Mouse (Mus musculus): ENCODE data around the gene Lsamp.

The Lsamp gene

DNA sequence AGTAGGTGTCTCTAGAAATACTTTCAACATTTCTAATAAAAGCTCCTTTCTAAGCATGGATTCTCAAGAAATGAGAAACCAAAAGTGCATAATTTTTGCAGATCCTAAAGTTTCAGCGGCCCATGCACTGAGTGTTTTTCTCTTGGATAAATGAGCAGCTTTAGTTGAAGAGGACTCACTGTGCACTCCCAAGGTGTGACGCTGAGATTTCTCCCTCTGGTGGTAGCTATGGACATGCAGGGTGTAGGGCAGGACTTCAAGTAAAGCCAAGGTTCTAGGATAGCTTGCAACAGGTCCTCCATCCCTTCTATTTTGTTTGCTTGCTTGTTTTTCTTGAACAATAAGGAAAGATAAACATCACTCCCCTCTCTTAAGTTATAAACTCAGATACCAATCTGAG, 1558.5 kb downstream of the Lsamp start:
- no peak for DNase-seq (ENCODE audit: low read depth, low spot score)

DNA sequence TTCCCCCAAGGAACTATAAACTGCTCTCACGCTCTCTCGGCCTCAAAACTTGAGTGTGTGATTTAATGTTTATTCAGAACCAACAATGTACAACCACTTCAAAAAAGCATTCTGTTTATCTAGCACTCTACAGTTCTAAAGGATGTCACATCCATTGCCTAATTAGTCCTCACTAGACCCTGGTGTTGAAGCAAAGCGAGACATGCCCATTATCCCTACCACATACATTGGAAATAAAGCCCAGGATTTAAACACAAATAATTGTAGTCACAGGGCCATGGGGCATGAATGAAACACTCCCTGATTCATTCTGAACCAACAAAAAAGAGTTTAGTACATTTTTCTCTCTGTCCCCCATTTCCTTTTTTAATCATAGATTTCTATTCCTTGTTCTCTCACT, 1567.0 kb downstream of the Lsamp start:
- DNase-seq (ENCODE audit: low read depth, low spot score), result no peak

DNA sequence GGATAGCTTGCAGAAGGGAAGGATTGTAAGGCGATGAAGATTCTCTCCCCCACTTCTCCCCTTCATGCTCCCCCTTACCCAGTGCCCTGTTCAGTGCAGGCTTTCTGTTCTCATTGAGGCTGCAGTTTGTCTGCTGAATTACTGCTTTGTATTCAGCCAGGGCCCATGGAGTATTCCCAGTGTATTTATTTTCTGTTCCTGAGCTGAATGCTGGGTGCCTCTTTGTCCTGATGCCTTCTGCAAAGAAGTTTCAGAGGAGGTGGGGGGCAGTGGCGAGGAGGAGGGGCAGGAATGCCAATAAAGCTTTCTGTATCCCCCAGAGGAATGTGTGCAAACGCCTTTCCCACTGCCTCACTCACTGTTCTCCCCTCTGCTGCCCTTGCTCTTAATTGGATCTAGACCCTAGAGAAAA, 1567.7 kb downstream of the Lsamp start:
- DNase-seq (ENCODE audit: low read depth, low spot score), result no peak

DNA sequence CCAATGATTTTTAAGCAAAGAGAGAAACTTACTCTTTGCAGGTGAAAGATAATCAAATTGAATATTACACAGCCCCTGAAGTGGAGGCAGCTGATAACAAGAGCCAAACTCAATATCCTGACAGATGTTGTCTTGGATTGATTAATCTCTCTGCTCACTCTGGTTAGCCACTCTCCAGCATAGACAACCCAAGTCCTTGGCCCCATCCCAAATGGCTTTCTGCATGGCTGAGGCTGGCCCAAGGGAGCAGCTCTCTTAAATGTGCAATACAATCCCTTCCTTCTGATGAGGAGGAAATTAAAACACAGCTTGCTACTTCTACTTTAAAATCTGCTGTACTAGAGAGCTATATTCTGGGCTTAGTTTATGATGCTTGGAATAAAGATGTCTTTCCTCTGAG, 1572.9 kb downstream of the Lsamp start:
- DNase-seq (ENCODE audit: low read depth, low spot score), result no peak

DNA sequence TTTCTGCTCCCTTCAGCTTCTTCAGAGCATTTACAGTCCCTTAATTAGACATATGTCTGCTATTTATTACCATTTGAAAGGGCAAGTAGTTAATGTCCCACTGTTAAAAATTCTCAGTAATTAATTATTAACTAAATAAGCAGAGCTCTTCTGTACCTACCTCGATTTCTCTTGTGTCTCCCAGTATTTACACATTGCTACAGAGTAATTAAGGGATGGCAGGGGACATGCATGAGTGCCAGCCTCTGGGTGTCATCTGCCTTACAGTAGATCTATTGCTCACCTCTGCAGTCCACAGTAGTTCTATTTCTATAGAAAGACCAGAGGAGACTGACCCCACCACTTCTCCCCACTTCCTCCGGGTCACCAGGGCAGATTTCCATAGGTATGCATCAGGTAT, 1581.1 kb downstream of the Lsamp start:
- no peak for DNase-seq (ENCODE audit: low read depth, low spot score)

DNA sequence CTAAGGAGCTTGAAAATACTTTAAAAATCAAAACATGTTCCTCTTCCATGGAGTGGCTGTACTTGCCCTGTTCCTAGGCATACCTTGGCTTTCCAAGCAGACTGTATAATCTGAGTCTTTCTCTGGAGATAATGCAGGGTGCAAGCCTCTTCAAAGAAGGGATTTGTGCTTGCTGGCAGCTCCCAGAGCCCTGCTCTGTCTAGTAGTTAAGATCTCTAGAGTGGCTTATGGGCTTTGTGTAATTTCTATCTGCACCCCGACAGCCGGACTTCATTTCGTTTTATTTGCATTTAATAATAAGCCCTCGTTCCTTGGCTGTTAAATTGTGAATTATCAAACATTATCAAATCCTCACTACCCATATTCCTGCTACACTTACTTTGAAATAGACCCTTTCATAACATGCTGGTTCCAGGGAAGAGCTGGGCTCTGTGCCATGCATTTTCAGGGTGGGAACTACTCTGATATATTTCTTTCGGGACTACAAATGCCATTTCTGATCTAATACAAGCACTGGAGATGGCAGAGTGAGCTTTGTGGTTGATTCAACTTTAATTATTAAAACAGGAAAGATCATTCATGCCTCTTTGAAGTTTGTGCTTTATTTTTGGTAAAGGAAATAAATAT, 1604.6 kb downstream of the Lsamp start:
- DNase-seq (ENCODE audit: low read depth, low spot score), result no peak

DNA sequence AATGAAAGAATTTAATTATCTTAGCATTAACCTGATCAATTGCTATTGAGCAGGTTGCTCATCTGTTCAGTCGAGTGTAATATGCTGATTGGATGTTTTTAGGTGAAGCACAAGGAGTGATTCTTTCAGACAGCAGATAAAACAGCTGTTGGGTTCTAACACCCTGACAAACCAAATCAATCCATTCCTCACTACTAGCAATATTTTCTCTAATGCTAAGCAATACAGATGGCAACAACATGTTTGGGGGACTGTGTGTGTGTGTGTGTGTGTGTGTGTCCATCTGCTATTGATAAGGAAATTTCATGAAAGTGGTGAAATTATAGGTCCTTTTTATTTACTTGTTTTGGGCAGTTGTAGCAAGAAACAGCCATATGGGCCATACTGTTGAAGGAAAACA, 1628.1 kb downstream of the Lsamp start:
- DNase-seq (ENCODE audit: low read depth, low spot score), result no peak

DNA sequence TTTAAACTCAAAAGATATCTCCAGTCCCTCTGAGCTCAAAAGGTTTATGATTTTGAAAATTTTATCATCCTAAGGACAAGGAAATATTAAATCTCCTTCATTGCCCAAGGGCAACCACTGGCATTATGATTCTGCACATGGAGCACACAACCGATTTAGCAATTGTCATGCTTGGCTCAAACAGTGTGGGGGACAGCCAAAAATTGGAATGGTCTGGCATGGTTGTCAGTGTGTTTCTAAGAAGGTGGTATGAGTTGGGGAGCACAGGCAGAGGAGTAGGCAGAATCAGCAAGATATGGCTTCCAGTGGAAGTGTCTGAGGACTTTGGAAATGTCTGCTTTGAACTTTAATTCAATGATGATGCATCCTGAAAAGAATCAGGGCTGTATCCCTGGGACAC, 1639.7 kb downstream of the Lsamp start:
- DNase-seq (ENCODE audit: low read depth, low spot score), result no peak

DNA sequence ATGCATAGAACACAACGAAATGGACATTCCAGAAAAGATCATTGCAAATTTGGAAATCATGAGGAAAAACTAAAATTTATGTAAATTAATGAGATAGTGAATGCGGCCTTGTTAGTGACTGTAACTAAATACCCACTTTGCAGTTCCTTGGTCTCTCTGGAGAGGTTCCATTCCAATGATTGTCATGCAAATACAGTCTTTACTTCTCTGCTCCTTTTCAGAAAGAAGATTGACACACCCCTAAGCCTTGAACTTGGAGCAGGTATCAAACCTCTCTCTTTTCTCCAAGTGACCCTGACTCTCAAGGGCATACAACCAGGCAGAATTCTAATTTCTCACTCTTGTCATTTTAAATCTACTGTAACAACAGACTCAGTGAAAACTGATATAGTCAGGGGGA, 1649.7 kb downstream of the Lsamp start:
- DNase-seq (ENCODE audit: low read depth, low spot score), result no peak

DNA sequence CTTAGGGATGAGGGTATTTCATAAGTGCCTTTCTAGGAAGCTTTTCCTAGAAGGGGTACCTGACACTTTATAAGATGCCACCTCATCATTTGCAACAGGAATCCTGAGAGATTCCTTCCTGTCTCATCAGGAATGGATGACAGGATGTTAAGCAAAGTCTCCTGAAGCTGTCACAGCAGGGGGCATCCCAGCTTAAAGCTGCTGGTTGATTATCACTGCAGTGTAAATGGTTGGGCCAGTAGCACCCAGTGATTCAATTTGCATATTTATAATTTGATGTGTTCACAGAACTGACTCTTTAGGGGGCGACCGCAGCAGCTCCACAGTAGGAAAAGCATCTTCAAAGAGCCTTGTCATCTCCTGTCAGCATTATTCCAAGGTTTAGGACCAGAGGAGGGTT, 1656.7 kb downstream of the Lsamp start:
- no peak for DNase-seq (ENCODE audit: low read depth, low spot score)

DNA sequence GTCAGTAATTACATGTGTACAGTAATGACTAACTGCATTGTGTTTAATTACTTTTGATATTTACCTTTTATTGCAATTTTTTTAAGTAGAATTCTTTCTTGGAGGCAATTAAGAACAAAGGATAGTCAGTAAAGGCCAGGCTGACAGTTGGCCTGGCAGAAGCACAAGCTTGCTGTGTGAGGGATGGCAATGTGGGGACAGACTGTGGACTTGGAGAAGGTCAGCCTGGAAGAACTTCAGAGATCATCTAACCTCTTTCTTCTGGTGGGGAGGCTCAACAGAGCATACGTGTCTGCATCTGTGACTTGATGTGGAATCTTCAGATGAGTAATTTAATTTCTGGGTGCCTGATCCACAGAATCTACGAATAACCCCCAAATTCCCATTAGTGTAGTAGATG, 1669.1 kb downstream of the Lsamp start:
- no peak for DNase-seq (ENCODE audit: low read depth, low spot score)

DNA sequence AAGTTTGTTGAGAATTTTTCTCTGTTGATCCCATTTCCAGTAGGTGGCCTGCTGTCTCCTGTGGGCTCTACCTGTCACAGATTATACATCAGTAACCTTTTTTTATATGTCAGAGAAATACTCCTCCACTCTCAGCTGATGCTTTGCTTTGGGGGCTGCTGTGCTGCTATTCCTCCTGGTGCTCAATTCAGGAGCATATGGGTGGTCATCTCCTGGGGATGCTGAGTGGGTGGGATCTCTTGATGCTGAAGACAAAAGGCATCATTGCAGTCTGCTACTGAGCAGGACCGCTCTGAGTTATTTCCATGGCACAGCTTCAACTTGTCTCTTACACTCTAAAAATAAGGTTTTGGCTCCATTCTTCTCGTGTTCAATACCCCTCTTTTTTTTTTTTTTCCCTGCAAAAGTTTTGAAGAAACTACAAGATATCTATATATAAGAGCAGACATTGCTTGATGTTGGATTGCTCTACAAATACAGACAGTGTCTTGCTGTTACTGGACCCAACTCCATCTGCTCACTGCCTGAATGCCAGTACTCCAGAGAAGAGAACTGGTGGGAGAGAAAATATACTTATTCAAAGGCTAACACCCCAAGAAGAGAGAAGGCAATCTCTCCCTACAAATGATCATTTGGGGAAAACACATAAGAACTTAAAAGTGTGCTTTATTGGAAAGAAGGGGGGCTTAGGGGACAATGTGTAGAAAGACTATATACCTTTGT, 1690.3 kb downstream of the Lsamp start:
- no peak for DNase-seq (ENCODE audit: low read depth, low spot score)

DNA sequence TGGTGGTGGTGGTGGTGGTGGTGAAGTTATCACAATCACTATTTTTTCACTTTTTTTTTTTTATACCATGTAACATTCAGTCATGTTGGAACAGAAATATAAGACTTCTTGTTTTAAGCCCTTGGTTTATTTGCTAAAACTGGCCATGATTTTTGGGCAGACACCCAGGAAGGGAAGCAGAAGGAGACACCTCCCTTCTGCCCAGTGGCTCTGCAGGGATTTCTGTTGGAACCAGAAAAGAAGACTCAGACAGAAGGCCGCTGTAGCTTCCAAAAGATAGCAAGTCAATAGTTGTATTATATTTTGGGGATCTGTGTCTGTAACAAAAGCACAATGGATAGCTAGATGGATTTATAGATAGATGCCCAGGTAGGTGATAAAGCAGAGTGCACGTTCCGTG, 1691.6 kb downstream of the Lsamp start:
- no peak for DNase-seq (ENCODE audit: low read depth, low spot score)

DNA sequence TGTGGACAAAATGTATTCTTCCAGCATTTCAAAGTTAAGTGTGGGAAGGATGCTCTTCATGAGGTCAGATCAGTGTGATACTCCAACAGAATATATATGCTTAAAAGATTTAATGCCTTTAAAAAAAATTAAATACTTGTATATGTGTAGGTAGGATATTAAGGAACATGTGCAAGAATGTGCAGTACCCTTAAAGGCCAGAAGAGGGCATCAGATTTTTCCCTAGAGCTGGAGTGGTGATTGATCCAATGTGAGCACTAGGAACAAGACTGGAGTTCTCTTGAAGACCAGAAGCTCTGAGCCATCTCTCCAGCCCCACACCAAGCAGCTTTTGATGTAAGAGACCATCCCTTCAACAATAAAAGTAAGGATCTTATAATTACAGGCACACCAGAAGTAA, 1708.3 kb downstream of the Lsamp start:
- DNase-seq (ENCODE audit: low read depth, low spot score), result no peak

DNA sequence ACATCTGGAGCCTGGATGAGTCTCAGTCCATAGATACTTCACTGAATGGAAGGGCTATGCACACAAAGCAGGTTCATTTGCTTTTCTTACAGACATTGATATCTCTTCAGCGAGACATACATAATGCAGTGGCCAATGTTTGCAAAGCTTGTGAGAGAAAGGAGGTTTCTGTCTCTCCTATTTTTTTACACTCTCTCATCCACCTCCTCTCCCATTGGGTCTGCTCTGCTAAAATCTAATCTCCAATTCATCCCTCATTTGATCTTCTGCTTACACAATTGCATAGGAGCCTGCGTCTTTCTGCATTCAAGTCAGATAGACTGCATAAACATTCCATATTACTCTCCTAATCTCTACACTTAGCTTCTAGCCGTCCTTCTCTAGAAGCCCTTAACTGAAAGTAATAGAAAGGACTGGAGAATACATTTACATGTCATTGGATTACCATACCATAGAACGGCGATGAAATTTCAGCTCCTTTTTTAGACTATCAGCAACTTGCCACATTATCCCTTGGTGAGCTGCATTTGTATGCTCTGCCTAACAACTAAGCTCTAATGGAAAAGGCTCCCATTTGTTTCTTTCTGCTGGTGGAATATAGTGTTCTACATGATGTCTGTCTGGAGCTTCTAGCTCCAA, 1717.7 kb downstream of the Lsamp start:
- no peak for DNase-seq (ENCODE audit: low read depth, low spot score)

DNA sequence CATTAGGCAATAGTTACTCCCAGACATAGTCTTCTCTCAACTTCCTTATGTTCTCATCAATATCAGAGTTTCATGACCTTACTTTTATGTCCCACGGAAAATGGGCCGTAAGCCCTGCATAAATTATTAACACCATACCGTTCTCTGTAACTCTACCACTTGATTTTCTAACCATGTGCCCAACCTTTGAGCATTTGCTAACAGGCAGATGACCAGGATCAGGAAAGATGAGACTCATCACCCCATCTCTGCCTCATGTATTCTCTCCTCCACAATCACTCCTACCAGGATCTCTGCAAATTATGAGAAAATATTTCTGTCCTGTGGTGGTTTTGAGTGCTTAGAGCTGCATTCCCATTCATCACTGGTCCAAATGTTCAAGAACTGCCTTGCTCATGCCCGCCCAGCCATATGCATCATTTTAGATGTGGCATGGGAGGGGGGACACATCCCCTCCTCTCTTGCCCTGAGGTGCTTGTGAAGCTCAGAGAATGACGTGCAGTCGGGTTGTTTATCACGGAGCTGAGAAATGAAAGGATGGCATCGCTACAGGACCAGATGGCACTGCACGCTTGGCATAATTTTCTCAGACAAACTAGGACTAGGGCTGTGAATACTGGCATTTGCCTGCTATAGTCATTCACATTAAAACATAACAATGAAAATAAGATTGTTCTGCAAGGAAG, 1744.9 kb downstream of the Lsamp start:
- no peak for DNase-seq (ENCODE audit: low read depth, low spot score)

DNA sequence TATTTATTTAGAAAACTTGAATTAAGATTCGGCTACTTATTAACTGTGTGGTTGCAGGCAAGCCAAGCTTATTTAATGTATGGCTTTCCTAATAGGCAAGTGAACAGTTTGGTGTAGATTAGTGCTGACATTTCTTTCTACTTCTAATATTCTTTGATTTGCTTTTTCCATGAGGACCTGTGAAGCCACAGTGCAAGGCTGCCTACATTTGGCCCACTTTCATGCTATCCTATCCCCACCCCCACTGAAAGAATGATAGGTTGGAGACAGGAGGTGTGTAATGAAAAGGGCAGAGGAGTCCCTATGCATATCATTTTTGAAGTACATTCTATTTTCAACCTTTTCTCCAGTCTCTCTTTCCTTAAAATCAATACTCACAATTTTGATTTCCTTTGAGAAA, 1745.8 kb downstream of the Lsamp start:
- no peak for DNase-seq (ENCODE audit: low read depth, low spot score)

DNA sequence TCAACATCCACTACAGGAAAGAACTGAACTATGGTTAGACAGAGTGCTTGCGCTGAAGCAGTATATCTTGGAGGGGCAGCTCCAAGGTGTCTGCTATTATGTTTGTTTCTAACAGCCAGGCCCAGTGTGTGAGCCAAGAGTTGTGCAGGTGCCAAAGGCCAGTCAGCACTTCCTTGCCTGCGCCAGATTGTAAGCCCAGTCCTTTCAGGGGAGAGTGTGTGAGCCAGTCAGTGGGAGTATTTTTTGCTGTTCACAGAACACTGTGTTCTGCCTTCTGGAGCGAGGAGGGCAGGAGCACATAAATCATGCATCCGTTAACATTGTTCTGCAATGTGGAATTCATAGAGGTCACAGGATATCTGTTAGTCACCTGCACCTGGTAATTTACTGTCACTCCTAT, 1760.9 kb downstream of the Lsamp start:
- no peak for DNase-seq (ENCODE audit: low read depth, low spot score)

DNA sequence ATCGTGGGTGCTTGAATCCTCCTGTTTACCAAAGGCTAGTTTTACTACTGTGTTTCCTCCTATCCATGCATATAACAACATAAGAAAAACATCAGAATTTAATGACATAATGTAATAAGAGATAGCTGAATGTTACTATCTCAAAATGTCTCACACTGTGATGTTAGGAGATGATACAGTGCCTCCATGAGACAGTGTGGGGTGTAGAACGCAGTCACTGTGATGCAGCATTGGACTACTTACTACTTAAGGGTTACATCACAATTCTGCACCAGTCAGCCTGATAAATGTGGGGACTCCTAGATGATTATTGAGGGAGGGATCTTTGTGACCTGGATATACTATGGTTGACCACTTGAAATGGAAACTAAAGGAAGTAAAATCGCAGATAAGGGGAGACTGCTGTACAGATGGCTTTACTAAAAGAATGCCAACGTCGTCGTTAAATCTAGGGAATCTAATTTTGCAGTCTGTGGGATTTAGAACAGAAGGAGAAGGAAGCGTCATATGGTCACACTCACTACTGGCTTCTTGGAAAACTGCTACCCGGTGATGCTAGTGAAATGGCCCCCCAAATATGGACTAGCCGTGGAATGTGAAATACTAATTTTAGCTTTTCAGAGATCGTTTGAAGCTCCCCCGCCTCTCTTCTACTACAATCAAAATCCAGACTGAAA, 1762.2 kb downstream of the Lsamp start:
- DNase-seq (ENCODE audit: low read depth, low spot score), result no peak

DNA sequence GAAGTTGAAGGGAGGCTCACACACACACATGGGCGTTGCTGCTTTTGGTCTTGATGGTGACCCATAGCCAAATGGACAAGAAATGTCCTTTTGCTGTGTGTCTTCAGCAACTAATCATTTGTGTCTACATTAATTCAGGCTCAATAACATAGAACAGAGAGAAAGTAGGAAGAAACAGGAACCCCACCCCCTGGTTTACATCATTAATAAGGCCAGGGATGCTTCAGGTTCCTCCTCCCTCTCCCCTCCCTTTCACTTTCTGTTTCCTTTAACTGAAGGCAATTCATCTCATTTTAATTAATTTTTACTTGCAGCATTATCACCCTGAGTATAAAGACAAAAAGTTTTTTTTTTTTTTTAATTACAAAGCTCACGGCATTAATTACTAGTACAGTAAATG, 1763.7 kb downstream of the Lsamp start:
- no peak for DNase-seq (ENCODE audit: low read depth, low spot score)

DNA sequence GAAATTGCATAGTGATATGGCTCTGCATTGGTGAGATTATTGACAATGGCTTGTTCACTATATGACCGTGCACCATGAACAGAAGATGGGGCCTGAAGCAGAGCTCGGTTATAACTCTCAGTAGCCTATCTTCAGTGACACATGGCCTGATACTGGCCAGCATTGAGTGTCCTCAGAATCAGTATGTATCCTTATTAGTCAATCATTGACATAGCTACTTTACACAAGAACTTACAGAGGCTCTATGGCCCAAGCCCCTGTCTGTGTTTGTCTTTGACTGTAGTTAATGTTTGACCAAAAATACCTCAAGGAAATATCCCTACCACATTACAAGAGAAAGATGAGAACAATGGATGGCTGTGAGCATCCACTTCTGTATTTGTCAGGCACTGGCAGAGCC, 1764.6 kb downstream of the Lsamp start:
- DNase-seq (ENCODE audit: low read depth, low spot score), result no peak

DNA sequence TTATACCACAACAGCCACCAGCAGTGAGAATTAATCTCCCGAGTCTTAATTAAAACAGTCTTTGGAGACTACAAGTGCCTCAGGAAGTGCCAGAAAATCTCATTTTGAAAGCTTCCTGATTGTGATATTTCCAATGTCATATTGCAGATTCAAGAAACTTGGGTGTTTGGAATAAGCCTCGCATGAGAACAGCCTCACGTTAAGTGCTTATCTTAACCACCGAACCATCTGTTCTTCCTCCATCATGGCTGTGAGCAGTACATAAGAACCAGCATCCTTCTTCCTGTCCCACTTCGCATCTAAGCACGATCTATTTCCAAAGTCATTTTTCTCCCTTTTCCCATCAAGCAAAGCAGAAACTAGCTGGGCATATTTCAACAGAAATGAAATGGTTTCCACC, 1780.1 kb downstream of the Lsamp start:
- no peak for DNase-seq (ENCODE audit: low read depth, low spot score)

Measured in embryo, embryonic 11.5 days (tissue).